Mouse (Mus musculus) liver, adult 2 months (tissue): ENCODE results near the gene Sobp.

Experiments used
- CTCF ChIP-seq: fragments of 200-500 bp; IDR thresholded peaks from 2 replicates; pipeline ENCODE4 v1.5.1; 2011; ENCODE audit warnings: low read depth, low read length, control low read depth
- POLR2A ChIP-seq: fragments of 200-500 bp; IDR thresholded peaks from 2 replicates; pipeline ENCODE4 v1.6.1; 2011; ENCODE audit warnings: low read length, control low read depth; ENCODE audit not compliant: insufficient read depth; ENCODE audit errors: extremely low read depth

- TF ChIP-seq CTCF = no peak
- TF ChIP-seq POLR2A = no peak
Measured at GRCm38 (mm10) chr10:42955205-42955604, 219.1 kb downstream of the Sobp start.
